Mouse (Mus musculus): ENCODE measurements around the gene Zc3h12a. TPM values are rescaled to one million over a fixed set of nuclear protein-coding genes. Genes with fewer than 3 reads are reported as not detected.

Gene Zc3h12a
- total and polyA plus RNA-seq, 3 experiments, result 2.1 to 13.4 (median 7.7) TPM

DNA sequence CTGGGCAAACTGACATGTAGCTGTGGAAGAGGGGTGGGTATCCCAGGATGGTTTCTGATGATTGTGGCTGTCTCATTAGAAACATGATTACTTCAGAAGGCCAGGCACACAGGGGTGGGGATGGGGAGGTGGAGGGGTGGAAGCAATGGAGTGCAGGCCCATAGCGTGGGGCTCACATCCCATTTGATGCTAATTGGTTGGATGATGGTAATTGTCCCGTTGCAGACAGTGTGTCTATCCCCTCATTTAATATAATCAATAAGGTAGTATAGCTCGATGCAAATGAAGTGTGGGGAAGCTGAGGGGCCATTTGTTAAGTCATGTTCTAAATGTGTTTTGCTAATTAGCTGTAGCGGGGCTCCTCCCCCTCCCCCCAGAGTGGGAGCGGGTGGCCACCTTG lies 45.5 kb upstream of the Zc3h12a start:
- Histone ChIP-seq H3K4me2 (ENCODE audit: insufficient read depth, low read depth, poor library complexity, severe bottlenecking) (no peak overlapping the region), H3K79me2 (replicated peaks; ENCODE audit: control insufficient read depth, extremely low read depth, insufficient read depth, poor library complexity, severe bottlenecking) (no peaks in the 10 kb centered on the region), H3K4me1 (ENCODE audit: control insufficient read depth in 1 of 2, insufficient read depth in 2 of 2) (peaks cover 0 to 5% of the 10 kb centered on the region in 2 experiments; a peak in 1 of 4 replicates), H3K27ac (ENCODE audit: insufficient read depth, low read depth) (no peak overlapping the region), H3K9ac (ENCODE audit: insufficient read depth, low read depth) (no peak overlapping the region), H3K27me3 (replicated peaks) (peaks cover 95% of the 10 kb centered on the region), H3K36me3 (replicated peaks in 1 of 2; ENCODE audit: control insufficient read depth in 1 of 2, insufficient read depth in 1 of 2, low read length in 1 of 2) (no peaks in the 10 kb centered on the region), H3K9me3 (replicated peaks; ENCODE audit: low read length) (no peaks in the 10 kb centered on the region), H3K4me3 (replicated peaks in 1 of 3; ENCODE audit: low read depth in 2 of 3, low read length in 2 of 3, poor library complexity in 1 of 3) (no peak overlapping the region)
- no peak for DNase-seq (ENCODE audit: extremely low read depth)
- TF ChIP-seq IRF4 (IDR thresholded peaks at IDR 0.05; ENCODE audit: low read depth, low read length) (no peak), CTCF (conservative IDR thresholded peaks at IDR 0.05 in 1 of 2, IDR thresholded peaks at IDR 0.05 in 1 of 2; ENCODE audit: low read depth in 2 of 2, low read length in 2 of 2) (no peak)
- dilution Hi-C loops (cut with MboI; ENCODE audit: extremely low pct_ligation_motif_present, extremely low pct_unique_long_range_greater_than_20kb, low sequenced_read_pairs), result no loop called here
- in situ Hi-C loops (cut with MboI; ENCODE audit: low pct_ligation_motif_present, low pct_unique_long_range_greater_than_20kb, low sequenced_read_pairs), result loop anchor here (25.0 kb wide), 1 partner anchor 789 kb away; no protein-coding TSS in a partner anchor

DNA sequence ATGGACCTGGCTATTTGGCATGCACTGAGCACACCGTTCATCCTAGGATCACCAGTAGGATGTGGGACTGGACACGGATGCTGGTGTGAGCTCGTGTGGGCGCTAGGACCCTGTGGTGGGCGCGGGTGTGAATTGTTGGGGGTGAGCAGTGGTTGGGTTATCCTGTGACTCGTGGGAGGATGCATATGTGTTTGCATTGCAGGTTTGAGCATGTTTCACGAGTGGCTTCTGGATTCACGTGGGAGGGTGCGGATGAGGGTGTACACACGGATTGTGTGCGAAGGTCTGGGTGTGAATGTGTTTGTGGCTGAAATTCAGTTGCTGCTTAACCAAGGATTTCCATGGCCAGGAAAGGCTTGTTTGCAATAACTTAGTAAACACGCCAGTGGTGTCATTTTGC lies 45.1 kb upstream of the Zc3h12a start:
- H3K4me1 ChIP-seq (ENCODE audit: control insufficient read depth in 1 of 2, insufficient read depth in 2 of 2), result peaks cover 0 to 5% of the 10 kb centered on the region in 2 experiments; a peak in 1 of 4 replicates
- H3K9me3 ChIP-seq (replicated peaks; ENCODE audit: low read length), result no peaks in the 10 kb centered on the region
- in situ Hi-C loops (cut with MboI; ENCODE audit: low pct_ligation_motif_present, low pct_unique_long_range_greater_than_20kb, low sequenced_read_pairs) (loop anchor here (25.0 kb wide), 1 partner anchor 790 kb away; no protein-coding TSS in a partner anchor), dilution Hi-C loops (cut with MboI; ENCODE audit: extremely low pct_ligation_motif_present, extremely low pct_unique_long_range_greater_than_20kb, low sequenced_read_pairs) (no loop called here)
- no peak overlapping the region for H3K9ac ChIP-seq (ENCODE audit: insufficient read depth, low read depth)
- no peak overlapping the region for H3K4me3 ChIP-seq (replicated peaks in 1 of 3; ENCODE audit: low read depth in 2 of 3, low read length in 2 of 3, poor library complexity in 1 of 3)
- H3K4me2 ChIP-seq (ENCODE audit: insufficient read depth, low read depth, poor library complexity, severe bottlenecking), result no peak overlapping the region
- no peak overlapping the region for H3K27ac ChIP-seq (ENCODE audit: insufficient read depth, low read depth)
- DNase-seq (ENCODE audit: extremely low read depth), result no peak
- H3K36me3 ChIP-seq (replicated peaks in 1 of 2; ENCODE audit: control insufficient read depth in 1 of 2, insufficient read depth in 1 of 2, low read length in 1 of 2), result no peaks in the 10 kb centered on the region
- H3K79me2 ChIP-seq (replicated peaks; ENCODE audit: control insufficient read depth, extremely low read depth, insufficient read depth, poor library complexity, severe bottlenecking), result no peaks in the 10 kb centered on the region
- no peak for TF ChIP-seq SMC3 (IDR thresholded peaks at IDR 0.05; ENCODE audit: low read depth, low read length)
- no peak for TF ChIP-seq MAX (IDR thresholded peaks at IDR 0.05; ENCODE audit: low read length)
- no peak for TF ChIP-seq ETS1 (conservative IDR thresholded peaks at IDR 0.05; ENCODE audit: low read depth, low read length)
- TF ChIP-seq E2F4 (IDR thresholded peaks at IDR 0.05; ENCODE audit: insufficient replicate concordance, low read depth, low read length), result no peak
- no peak for TF ChIP-seq USF2 (conservative IDR thresholded peaks at IDR 0.05; ENCODE audit: low read depth, low read length)
- no peak for TF ChIP-seq CHD2 (IDR thresholded peaks at IDR 0.05; ENCODE audit: low read length)
- TF ChIP-seq JUN (IDR thresholded peaks at IDR 0.05; ENCODE audit: insufficient read depth, low read depth, low read length), result no peak
- no peak for TF ChIP-seq CTCF (conservative IDR thresholded peaks at IDR 0.05 in 1 of 2, IDR thresholded peaks at IDR 0.05 in 1 of 2; ENCODE audit: low read depth in 2 of 2, low read length in 2 of 2)
- no peak for TF ChIP-seq ZC3H11A (IDR thresholded peaks at IDR 0.05; ENCODE audit: low read depth, low read length)
- no peak for TF ChIP-seq POLR2AphosphoS2 (IDR thresholded peaks at IDR 0.05; ENCODE audit: low read depth, low read length)
- TF ChIP-seq TCF12 (IDR thresholded peaks at IDR 0.05; ENCODE audit: low read depth, low read length), result no peak
- no peak for TF ChIP-seq ZKSCAN1 (IDR thresholded peaks at IDR 0.05; ENCODE audit: borderline replicate concordance, low read depth, low read length)
- peaks cover 93% of the 10 kb centered on the region for H3K27me3 ChIP-seq (replicated peaks)

DNA sequence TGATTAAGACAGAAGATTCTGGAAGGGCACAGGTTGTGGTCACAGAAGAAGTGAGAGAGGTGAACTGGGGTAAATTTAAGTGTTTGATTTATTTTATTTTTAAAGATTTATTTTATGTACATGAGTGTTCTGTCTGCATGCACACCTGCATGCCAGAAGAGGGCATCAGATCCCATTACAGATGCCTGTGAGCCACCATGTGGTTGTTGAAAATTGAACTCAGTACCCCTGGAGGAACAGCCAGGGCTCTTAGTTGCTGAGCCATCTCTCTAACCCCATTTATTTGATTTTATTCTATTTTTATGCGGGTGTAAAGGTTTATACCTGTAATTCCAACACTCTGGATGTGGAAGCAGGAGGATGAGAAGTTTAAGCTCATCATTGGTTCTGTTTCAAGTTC lies 40.1 kb upstream of the Zc3h12a start:
- dilution Hi-C loops (cut with MboI; ENCODE audit: extremely low pct_ligation_motif_present, extremely low pct_unique_long_range_greater_than_20kb, low sequenced_read_pairs) (no loop called here), in situ Hi-C loops (cut with MboI; ENCODE audit: low pct_ligation_motif_present, low pct_unique_long_range_greater_than_20kb, low sequenced_read_pairs) (loop anchor here (25.0 kb wide), 1 partner anchor 795 kb away; no protein-coding TSS in a partner anchor)
- no peak overlapping the region for H3K4me3 ChIP-seq (replicated peaks in 1 of 3; ENCODE audit: low read depth in 2 of 3, low read length in 2 of 3, poor library complexity in 1 of 3)
- H3K27ac ChIP-seq (ENCODE audit: insufficient read depth, low read depth), result no peak overlapping the region
- H3K9me3 ChIP-seq (replicated peaks; ENCODE audit: low read length), result peaks cover 7% of the 10 kb centered on the region
- H3K36me3 ChIP-seq (replicated peaks in 1 of 2; ENCODE audit: control insufficient read depth in 1 of 2, insufficient read depth in 1 of 2, low read length in 1 of 2), result no peaks in the 10 kb centered on the region
- DNase-seq (ENCODE audit: extremely low read depth), result no peak
- H3K79me2 ChIP-seq (replicated peaks; ENCODE audit: control insufficient read depth, extremely low read depth, insufficient read depth, poor library complexity, severe bottlenecking), result no peaks in the 10 kb centered on the region
- no peak overlapping the region for H3K9ac ChIP-seq (ENCODE audit: insufficient read depth, low read depth)
- H3K4me2 ChIP-seq (ENCODE audit: insufficient read depth, low read depth, poor library complexity, severe bottlenecking), result no peak overlapping the region
- peaks cover 78% of the 10 kb centered on the region for H3K27me3 ChIP-seq (replicated peaks)
- TF ChIP-seq TCF12 (IDR thresholded peaks at IDR 0.05; ENCODE audit: low read depth, low read length) (no peak), NELFE (IDR thresholded peaks at IDR 0.05; ENCODE audit: low read depth, low read length) (no peak), MAFK (IDR thresholded peaks at IDR 0.05; ENCODE audit: insufficient replicate concordance, low read length) (no peak), TBP (conservative IDR thresholded peaks at IDR 0.05; ENCODE audit: low read depth, low read length) (no peak), MYC (IDR thresholded peaks at IDR 0.05; ENCODE audit: low read depth, low read length) (0 out of 2 replicates have a peak, but pooled peaks have one; percentile 17), RAD21 (IDR thresholded peaks at IDR 0.05; ENCODE audit: low read depth, low read length) (peak; percentile 11), CTCF (conservative IDR thresholded peaks at IDR 0.05 in 1 of 2, IDR thresholded peaks at IDR 0.05 in 1 of 2; ENCODE audit: low read depth in 2 of 2, low read length in 2 of 2) (peak in 1 of 2 experiments; percentile 59; a peak in 2 of 4 replicates), SMC3 (IDR thresholded peaks at IDR 0.05; ENCODE audit: low read depth, low read length) (peak; percentile 22; the same call in 1 of the 2 replicates), SIN3A (IDR thresholded peaks at IDR 0.05; ENCODE audit: low read length) (no peak), ZNF384 (IDR thresholded peaks at IDR 0.05; ENCODE audit: low read depth, low read length) (no peak), MAX (IDR thresholded peaks at IDR 0.05; ENCODE audit: low read length) (no peak), NRF1 (IDR thresholded peaks at IDR 0.05; ENCODE audit: low read depth, low read length) (no peak), MXI1 (IDR thresholded peaks at IDR 0.05; ENCODE audit: low read depth, low read length) (no peak), CHD1 (IDR thresholded peaks at IDR 0.05; ENCODE audit: low read depth, low read length) (no peak)
- peaks cover 0 to 2% of the 10 kb centered on the region in 2 experiments; a peak in 1 of 4 replicates for H3K4me1 ChIP-seq (ENCODE audit: control insufficient read depth in 1 of 2, insufficient read depth in 2 of 2)
